Mouse (Mus musculus): ENCODE data around the gene Smok2b. TPM values are rescaled to one million over a fixed set of nuclear protein-coding genes. Genes with fewer than 3 reads are reported as not detected.
"Not testable (repeated sequence)": the region's sequence is repeated elsewhere in the genome, so short reads cannot be mapped to it uniquely, and the experiment has no call there.

Gene Smok2b
- polyA plus RNA-seq, 1 experiment from 2014 or later = not detected

- WGBS = 81% methylated on average over 2 of the region's 3 CpGs
- peaks cover 37% of the 10 kb centered on the region for H3K9me3 ChIP-seq
- ATAC-seq (ENCODE audit: low FRiP score, low read depth); H3K36me3 ChIP-seq; H3K27ac ChIP-seq (replicated peaks); H3K4me1 ChIP-seq (replicated peaks); H3K27me3 ChIP-seq; H3K4me2 ChIP-seq; H3K4me3 ChIP-seq; H3K9ac ChIP-seq: not testable (repeated sequence)
Observed at GRCm38 (mm10) chr17:13202453-13203107, 27.5 kb upstream of the Smok2b start.

- WGBS = 89% methylated on average over 1 of the region's 1 CpGs
- H3K9ac ChIP-seq; H3K4me3 ChIP-seq; H3K4me1 ChIP-seq (replicated peaks); ATAC-seq (ENCODE audit: low FRiP score, low read depth); H3K4me2 ChIP-seq; H3K27me3 ChIP-seq; H3K36me3 ChIP-seq; H3K27ac ChIP-seq (replicated peaks): not testable (repeated sequence)
- peaks cover 42% of the 10 kb centered on the region for H3K9me3 ChIP-seq
Observed at GRCm38 (mm10) chr17:13205247-13205646, 24.8 kb upstream of the Smok2b start.

- H3K4me1 ChIP-seq (replicated peaks) = no peaks in the 10 kb centered on the region
- ATAC-seq (ENCODE audit: low FRiP score, low read depth) = peak; percentile 58
- 93% methylated on average over 2 of the region's 2 CpGs for WGBS
Observed at GRCm38 (mm10) chr17:13206491-13206890, 23.6 kb upstream of the Smok2b start.

GRCm38 (mm10) chr17:13208460-13208859 is 21.6 kb upstream of the Smok2b start:
- not testable (repeated sequence) for H3K9ac ChIP-seq; H3K27me3 ChIP-seq; ATAC-seq (ENCODE audit: low FRiP score, low read depth); H3K4me3 ChIP-seq; H3K27ac ChIP-seq (replicated peaks); H3K4me2 ChIP-seq; H3K4me1 ChIP-seq (replicated peaks); H3K36me3 ChIP-seq
- peaks cover 54% of the 10 kb centered on the region for H3K9me3 ChIP-seq

More at GRCm38 (mm10) chr17:13206491-13206890, 23.6 kb upstream of the Smok2b start:
- Histone ChIP-seq H3K36me3 (no peaks in the 10 kb centered on the region), H3K9me3 (peaks cover 37% of the 10 kb centered on the region), H3K4me3 (no peak overlapping the region), H3K27me3 (no peaks in the 10 kb centered on the region), H3K27ac (replicated peaks) (no peak overlapping the region), H3K4me2 (no peak overlapping the region), H3K9ac (no peak overlapping the region)

DNA sequence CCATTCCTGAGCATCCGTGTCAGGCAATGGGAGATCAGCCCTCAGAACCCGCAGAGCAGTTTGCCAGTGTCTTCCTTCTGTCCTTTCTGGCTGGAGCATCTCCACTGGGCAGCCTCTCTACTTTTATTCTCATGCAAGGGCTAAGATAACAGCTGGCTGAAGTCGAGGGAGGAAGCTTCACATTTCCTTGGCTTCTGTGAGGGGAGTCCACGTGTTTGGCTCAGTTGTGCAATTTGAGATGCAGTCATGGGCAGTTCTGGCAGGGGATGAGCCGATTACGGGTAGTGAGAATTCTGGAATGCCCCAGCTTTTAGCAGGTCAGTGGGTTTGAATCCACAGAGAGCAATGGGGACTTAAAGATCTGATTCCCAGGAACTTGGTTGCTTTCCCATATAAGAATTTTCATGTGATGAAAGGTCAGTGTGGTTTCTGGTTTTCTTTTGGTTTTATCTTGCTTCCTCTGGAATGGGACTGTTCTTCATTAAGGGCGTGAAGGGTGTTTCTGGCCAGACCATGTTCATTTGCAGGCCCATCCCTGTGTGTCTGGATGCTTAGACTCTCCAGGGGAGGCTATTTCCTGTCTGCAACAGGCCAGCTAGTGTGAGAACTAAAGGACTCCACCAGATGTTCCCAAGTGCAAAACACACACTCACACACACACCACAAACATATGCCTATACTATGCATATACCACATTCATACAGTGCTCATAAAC is 17.8 kb upstream of the Smok2b start:
- ATAC-seq (ENCODE audit: low FRiP score, low read depth) = no peak; the same call in 1 of the 2 replicates
- Histone ChIP-seq H3K27me3 (no peaks in the 10 kb centered on the region), H3K27ac (replicated peaks) (no peak overlapping the region), H3K4me1 (replicated peaks) (no peaks in the 10 kb centered on the region), H3K36me3 (no peaks in the 10 kb centered on the region), H3K9ac (no peak overlapping the region), H3K4me2 (no peak overlapping the region), H3K4me3 (no peak overlapping the region), H3K9me3 (peaks cover 76% of the 10 kb centered on the region)
- WGBS = 76% methylated on average over 7 of the region's 7 CpGs

GRCm38 (mm10) chr17:13214169-13214568 is 15.9 kb upstream of the Smok2b start:
- 68% methylated on average over 4 of the region's 4 CpGs for WGBS

DNA sequence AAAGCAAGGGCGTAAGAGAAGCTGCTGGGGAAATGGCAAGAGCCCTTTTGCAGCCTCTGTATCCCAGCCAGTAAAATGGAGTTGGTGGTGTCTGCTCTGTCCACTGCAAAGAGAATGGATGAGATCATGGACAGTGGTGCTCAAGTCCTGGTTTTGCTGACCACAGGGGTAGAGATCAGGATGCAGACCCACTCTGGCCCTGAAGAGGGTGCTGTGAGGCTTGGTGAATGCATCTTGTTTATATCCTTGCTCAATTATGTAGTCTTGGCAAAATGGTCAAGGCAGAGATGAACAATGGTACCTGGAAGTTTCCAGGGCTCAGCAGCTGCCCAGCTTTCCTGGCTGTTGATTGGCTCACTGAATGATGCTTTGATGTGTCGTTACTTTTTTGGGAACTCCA is 14.5 kb upstream of the Smok2b start:
- ATAC-seq (ENCODE audit: low FRiP score, low read depth) = no peak
- H3K4me3 ChIP-seq = no peak overlapping the region

More at GRCm38 (mm10) chr17:13214169-13214568, 15.9 kb upstream of the Smok2b start:
- no peak overlapping the region for H3K4me2 ChIP-seq
- H3K9me3 ChIP-seq = peaks cover 88% of the 10 kb centered on the region
- ATAC-seq (ENCODE audit: low FRiP score, low read depth) = no peak
- no peak overlapping the region for H3K4me3 ChIP-seq
- no peak overlapping the region for H3K27ac ChIP-seq (replicated peaks)
- H3K27me3 ChIP-seq = no peaks in the 10 kb centered on the region
- no peaks in the 10 kb centered on the region for H3K4me1 ChIP-seq (replicated peaks)
- H3K9ac ChIP-seq = no peak overlapping the region
- H3K36me3 ChIP-seq = no peaks in the 10 kb centered on the region

DNA sequence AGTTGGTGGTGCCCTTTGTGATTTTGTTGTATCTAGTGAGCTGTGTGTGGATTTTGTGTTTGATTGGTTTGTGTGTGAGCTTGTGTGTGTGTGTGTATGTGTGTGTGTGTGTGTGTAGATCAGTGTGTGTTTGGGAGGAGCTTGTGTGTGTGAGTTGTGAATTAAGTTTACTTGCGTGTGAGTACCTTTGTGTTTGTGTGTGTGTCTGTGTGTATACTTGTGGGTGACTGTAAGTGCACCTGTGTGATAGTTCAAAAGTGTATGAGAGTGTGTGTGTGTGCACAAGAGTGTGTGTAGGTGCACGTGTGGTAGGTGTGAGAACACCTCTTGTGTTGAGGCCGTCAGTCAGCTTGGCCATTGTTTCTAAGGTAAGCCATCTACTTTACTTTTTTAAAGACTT is 9.2 kb upstream of the Smok2b start, which contains the start of gene Smok2a:
TSS of gene Smok2a (plus strand) at position 301 of the 400 bp plus-strand sequence.
- Histone ChIP-seq H3K27ac (replicated peaks) (no peak within 1 kb of the TSS), H3K4me2 (no peak within 1 kb of the TSS), H3K9ac (no peak within 1 kb of the TSS), H3K36me3 (no peaks in the 10 kb centered on the region), H3K27me3 (no peaks in the 10 kb centered on the region), H3K9me3 (peaks cover 85% of the 10 kb centered on the region), H3K4me3 (no peak within 1 kb of the TSS), H3K4me1 (replicated peaks) (no peaks in the 10 kb centered on the region)
- no peak for ATAC-seq (ENCODE audit: low FRiP score, low read depth)
- 87% methylated on average over 3 of the region's 3 CpGs for WGBS

More for the DNA sequence above, 14.5 kb upstream of the Smok2b start:
- H3K4me2 ChIP-seq = no peak overlapping the region
- no peaks in the 10 kb centered on the region for H3K36me3 ChIP-seq
- H3K27me3 ChIP-seq = no peaks in the 10 kb centered on the region
- H3K4me1 ChIP-seq (replicated peaks) = no peaks in the 10 kb centered on the region
- peaks cover 92% of the 10 kb centered on the region for H3K9me3 ChIP-seq
- H3K9ac ChIP-seq = no peak overlapping the region
- no peak overlapping the region for H3K27ac ChIP-seq (replicated peaks)
- WGBS = 85% methylated on average over 2 of the region's 2 CpGs

- not testable (repeated sequence) for H3K4me3 ChIP-seq; H3K9ac ChIP-seq; H3K27me3 ChIP-seq; H3K4me1 ChIP-seq (replicated peaks); H3K4me2 ChIP-seq; H3K27ac ChIP-seq (replicated peaks); ATAC-seq (ENCODE audit: low FRiP score, low read depth); H3K36me3 ChIP-seq
- peaks cover 85% of the 10 kb centered on the region for H3K9me3 ChIP-seq
- 87% methylated on average over 2 of the region's 2 CpGs for WGBS
Observed at GRCm38 (mm10) chr17:13221921-13222320, 8.1 kb upstream of the Smok2b start.

DNA sequence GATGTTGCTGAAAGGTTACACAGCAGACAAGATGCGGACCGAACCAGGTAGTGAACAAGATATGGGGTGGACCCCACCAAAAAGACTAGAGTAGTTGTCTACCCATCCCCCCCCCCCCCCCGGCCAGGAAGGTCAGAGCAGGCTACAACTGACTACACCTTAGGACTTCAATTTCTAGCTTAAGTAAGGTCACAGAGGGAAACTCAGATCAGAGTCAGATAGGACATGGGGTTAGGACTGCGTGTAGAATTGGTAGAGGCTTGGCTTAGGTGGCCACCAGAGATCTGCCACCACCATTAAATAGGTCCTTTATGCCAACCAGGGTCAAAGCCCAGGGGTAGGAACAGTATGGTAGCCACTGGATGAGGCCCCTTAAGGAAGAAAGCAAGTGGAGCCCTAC is 9.4 kb downstream of the Smok2b start:
- not testable (repeated sequence) for H3K4me3 ChIP-seq; H3K27me3 ChIP-seq; H3K36me3 ChIP-seq; H3K4me2 ChIP-seq; H3K27ac ChIP-seq (replicated peaks); ATAC-seq (ENCODE audit: low FRiP score, low read depth); H3K9ac ChIP-seq; H3K4me1 ChIP-seq (replicated peaks)
- H3K9me3 ChIP-seq = peaks cover 38% of the 10 kb centered on the region
- WGBS = 89% methylated on average over 4 of the region's 4 CpGs

GRCm38 (mm10) chr17:13240807-13241727 is 11.0 kb downstream of the Smok2b start:
- peak; percentile 51; the same call in 1 of the 2 replicates for ATAC-seq (ENCODE audit: low FRiP score, low read depth)

DNA sequence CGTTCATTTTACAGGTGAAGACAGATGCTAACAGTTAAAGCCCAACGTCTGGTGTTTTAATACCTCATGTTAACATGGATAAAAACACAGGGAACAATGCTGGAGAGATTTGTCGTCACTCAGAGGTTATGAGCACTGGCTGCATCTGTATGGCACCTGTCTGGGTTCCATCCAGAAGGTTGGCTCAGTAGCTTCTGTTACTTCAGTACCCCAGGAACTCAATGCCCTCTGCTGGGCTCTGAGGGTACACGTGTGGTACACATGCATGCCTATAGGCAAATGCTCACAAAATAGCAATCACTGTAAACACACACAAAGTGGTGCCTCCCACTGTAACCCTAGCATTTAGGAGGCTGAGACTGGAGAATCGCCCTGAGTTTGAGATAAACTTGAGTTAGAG is 24.7 kb downstream of the Smok2b start:
- peaks cover 12% of the 10 kb centered on the region; the same call in 1 of the 2 replicates for H3K9me3 ChIP-seq
- H3K9ac ChIP-seq; H3K4me2 ChIP-seq; H3K36me3 ChIP-seq; H3K27ac ChIP-seq (replicated peaks); H3K4me3 ChIP-seq; ATAC-seq (ENCODE audit: low FRiP score, low read depth); H3K4me1 ChIP-seq (replicated peaks); H3K27me3 ChIP-seq: not testable (repeated sequence)
- 67% methylated on average over 1 of the region's 5 CpGs for WGBS

More at GRCm38 (mm10) chr17:13240807-13241727, 11.0 kb downstream of the Smok2b start:
- WGBS = 89% methylated on average over 7 of the region's 13 CpGs
- not testable (repeated sequence) for H3K4me2 ChIP-seq; H3K9ac ChIP-seq; H3K27ac ChIP-seq (replicated peaks); H3K27me3 ChIP-seq; H3K4me1 ChIP-seq (replicated peaks); H3K4me3 ChIP-seq; H3K36me3 ChIP-seq
- peaks cover 26% of the 10 kb centered on the region for H3K9me3 ChIP-seq

Data from hindbrain, embryonic 15.5 days (tissue).